Mouse (Mus musculus) midbrain, postnatal 0 days (tissue): Measurements from ENCODE around the gene Tmem132d. TPM values are rescaled to one million over a fixed set of nuclear protein-coding genes. Genes with fewer than 3 reads are reported as not detected.

Source experiments
- ATAC-seq: fragments of 200-750 bp; cut with Nextera tagmentation; 2 replicates; pipeline ENCODE4 v1.8.0; 2017; ENCODE audit warnings: moderate number of reproducible peaks, mild to moderate bottlenecking, moderate TSS enrichment, moderate library complexity; ENCODE audit not compliant: low FRiP score
- DNase-seq: peaks from one replicate; pipeline ENCODE4 v3.0.0-alpha.2; 2015; ENCODE audit warnings: low spot score
- H3K27ac ChIP-seq: fragments of 300-500 bp; sonication (generic); 2 replicates; pipeline ENCODE4 v1.5.1; 2014; ENCODE audit warnings: low read depth, mild to moderate bottlenecking, low read length, mixed read lengths
- H3K27me3 ChIP-seq: fragments of 300-500 bp; sonication (generic); 2 replicates; pipeline ENCODE4 v1.6.1; 2014; ENCODE audit warnings: low read length, control low read depth, mixed read lengths; ENCODE audit not compliant: insufficient read depth
- H3K36me3 ChIP-seq: fragments of 300-500 bp; sonication (generic); 2 replicates; pipeline ENCODE4 v1.6.1; 2014; ENCODE audit warnings: low read length, control low read depth, mixed read lengths; ENCODE audit not compliant: insufficient read depth
- H3K4me1 ChIP-seq: fragments of 300-500 bp; sonication (generic); 2 replicates; pipeline ENCODE4 v1.6.1; 2014; ENCODE audit warnings: mild to moderate bottlenecking, control low read depth, antibody characterized with exemption, low read length, mixed read lengths; ENCODE audit not compliant: insufficient read depth
- H3K4me2 ChIP-seq: fragments of 300-500 bp; sonication (generic); 2 replicates; pipeline ENCODE4 v1.6.1; 2014; ENCODE audit warnings: low read depth, mild to moderate bottlenecking, low read length, mixed read lengths; ENCODE audit not compliant: poor library complexity, severe bottlenecking
- H3K4me3 ChIP-seq: fragments of 300-500 bp; sonication (generic); 2 replicates; pipeline ENCODE4 v1.5.1; 2014; ENCODE audit warnings: low read depth, mild to moderate bottlenecking, low read length, moderate library complexity
- H3K9ac ChIP-seq: fragments of 300-500 bp; sonication (generic); replicated peaks from 2 replicates; pipeline ENCODE4 v1.6.1; 2014; ENCODE audit warnings: mild to moderate bottlenecking, low read length, moderate library complexity, mixed read lengths; ENCODE audit not compliant: poor library complexity, severe bottlenecking
- H3K9me3 ChIP-seq: fragments of 300-500 bp; sonication (generic); 2 replicates; pipeline ENCODE4 v1.6.1; 2016; ENCODE audit warnings: low read length, control low read depth
- CTCF ChIP-seq: IDR thresholded peaks from 2 replicates; pipeline ENCODE4 v1.5.1; 2016; ENCODE audit warnings: antibody characterized with exemption, mild to moderate bottlenecking
- WGBS: fragments of 180-500 bp; shearing (Covaris S2); extraction: QIAGEN DNeasy Blood & Tissue Kit; methylation state at CpG from one replicate; pipeline ENCODE4 v1.1.7; 2014; 5-methylcytosine and 5-hydroxymethylcytosine counted together
- polyA plus RNA-seq: library from polyadenylated mRNA; unstranded; fragments of >200 nt; fragmentation: Nextera tagmentation; extraction: Ambion mirVana; gene quantifications from 2 replicates; pipeline ENCODE4 v1.2.1, GENCODE M21; 2015
- total RNA-seq: library from RNA; depleted of rRNA; stranded (reverse); fragments of >200 nt; gene quantifications from 2 replicates; pipeline ENCODE4 v1.2.3, GENCODE M21; 2014

Tmem132d gene
- total and polyA plus RNA-seq, 2 experiments from 2014 or later: 4.0 to 14.7 TPM

- Histone ChIP-seq H3K9ac (no peak overlapping the region), H3K9me3 (no peaks in the 10 kb centered on the region), H3K4me2 (no peak overlapping the region), H3K4me1 (no peaks in the 10 kb centered on the region), H3K27ac (no peak overlapping the region), H3K27me3 (no peaks in the 10 kb centered on the region), H3K36me3 (no peaks in the 10 kb centered on the region), H3K4me3 (no peak overlapping the region)
- WGBS: 81% methylated on average over 12 of the region's 12 CpGs
- ATAC-seq (no peak), DNase-seq (no peak)
- no peak for TF ChIP-seq CTCF
These were observed 22.9 kb upstream of the Tmem132d start for GRCm38 (mm10) chr5:128455732-128456131.

GRCm38 (mm10) chr5:128452196-128452595 is 19.3 kb upstream of the Tmem132d start:
- Histone ChIP-seq H3K4me2 (no peak overlapping the region), H3K9me3 (no peaks in the 10 kb centered on the region), H3K9ac (no peak overlapping the region), H3K4me1 (no peaks in the 10 kb centered on the region), H3K36me3 (no peaks in the 10 kb centered on the region), H3K4me3 (no peak overlapping the region), H3K27ac (no peak overlapping the region), H3K27me3 (no peaks in the 10 kb centered on the region)
- TF ChIP-seq CTCF: no peak
- DNase-seq: peak; percentile 39
- 18% methylated on average over 6 of the region's 6 CpGs for WGBS
- no peak for ATAC-seq

GRCm38 (mm10) chr5:128450808-128451207 is 17.9 kb upstream of the Tmem132d start:
- ATAC-seq (no peak), DNase-seq (no peak)
- peak; percentile 59 for TF ChIP-seq CTCF
- no peak overlapping the region for H3K4me2 ChIP-seq
- H3K9me3 ChIP-seq: no peaks in the 10 kb centered on the region
- no peaks in the 10 kb centered on the region for H3K4me1 ChIP-seq
- 81% methylated on average over 3 of the region's 3 CpGs for WGBS
- H3K27me3 ChIP-seq: no peaks in the 10 kb centered on the region
- H3K36me3 ChIP-seq: no peaks in the 10 kb centered on the region
- H3K9ac ChIP-seq: no peak overlapping the region
- no peak overlapping the region for H3K27ac ChIP-seq
- no peak overlapping the region for H3K4me3 ChIP-seq

- Histone ChIP-seq H3K36me3 (no peaks in the 10 kb centered on the region), H3K27ac (no peak overlapping the region), H3K4me2 (no peak overlapping the region), H3K9ac (no peak overlapping the region), H3K27me3 (peaks cover 18% of the 10 kb centered on the region; the same call in 1 of the 2 replicates), H3K4me3 (no peak overlapping the region), H3K4me1 (no peaks in the 10 kb centered on the region), H3K9me3 (no peaks in the 10 kb centered on the region)
- no peak for TF ChIP-seq CTCF
- DNase-seq (peak; percentile 24), ATAC-seq (no peak)
- 12% methylated on average over 6 of the region's 6 CpGs for WGBS
These were observed 12.0 kb upstream of the Tmem132d start for GRCm38 (mm10) chr5:128444876-128445275.

- Histone ChIP-seq H3K9me3 (no peaks in the 10 kb centered on the region), H3K9ac (no peak overlapping the region), H3K27ac (no peak overlapping the region), H3K36me3 (no peaks in the 10 kb centered on the region), H3K4me3 (no peak overlapping the region; the same call in 1 of the 2 replicates), H3K4me2 (peak overlapping the region; percentile 52), H3K27me3 (peaks cover 18% of the 10 kb centered on the region; the same call in 1 of the 2 replicates), H3K4me1 (no peaks in the 10 kb centered on the region)
- WGBS: 24% methylated on average over 4 of the region's 4 CpGs
- no peak for ATAC-seq
- TF ChIP-seq CTCF: no peak
- DNase-seq: no peak
These were observed 11.0 kb upstream of the Tmem132d start for GRCm38 (mm10) chr5:128443848-128444247.

GRCm38 (mm10) chr5:128441121-128441520 is 8.2 kb upstream of the Tmem132d start:
- Histone ChIP-seq H3K9me3 (no peaks in the 10 kb centered on the region), H3K4me1 (no peaks in the 10 kb centered on the region), H3K9ac (no peak overlapping the region), H3K4me3 (no peak overlapping the region), H3K36me3 (no peaks in the 10 kb centered on the region), H3K27me3 (peaks cover 30% of the 10 kb centered on the region; the same call in 1 of the 2 replicates), H3K27ac (no peak overlapping the region), H3K4me2 (no peak overlapping the region)
- 14% methylated on average over 5 of the region's 5 CpGs for WGBS
- TF ChIP-seq CTCF: no peak
- DNase-seq: no peak
- ATAC-seq: no peak
